Mouse (Mus musculus) inflammation-experienced regulatory T-cells, adult 6 months (primary cell): ENCODE measurements around the gene Slc22a23. TPM values are rescaled to one million over a fixed set of nuclear protein-coding genes. Genes with fewer than 3 reads are reported as not detected.
A peak's percentile ranks its signal among the peaks of the same experiment; 100 is the strongest.

ENCODE experiments used
- ATAC-seq: one replicate; pipeline ENCODE4 v1.8.0; 2017
- polyA plus RNA-seq, 3 experiments: library from polyadenylated mRNA; unstranded; fragments of 100-300 nt; shearing (Covaris generic); gene quantifications; one replicate each; pipeline ENCODE4 v1.2.1; 2017

Gene Slc22a23
- polyA plus RNA-seq, 3 experiments from 2014 or later: 0.25 to 0.51 (median 0.35) TPM

GRCm38 (mm10) chr13:34131011-34131707 is 213.8 kb downstream of the Slc22a23 start:
- ATAC-seq: peak; percentile 60

DNA sequence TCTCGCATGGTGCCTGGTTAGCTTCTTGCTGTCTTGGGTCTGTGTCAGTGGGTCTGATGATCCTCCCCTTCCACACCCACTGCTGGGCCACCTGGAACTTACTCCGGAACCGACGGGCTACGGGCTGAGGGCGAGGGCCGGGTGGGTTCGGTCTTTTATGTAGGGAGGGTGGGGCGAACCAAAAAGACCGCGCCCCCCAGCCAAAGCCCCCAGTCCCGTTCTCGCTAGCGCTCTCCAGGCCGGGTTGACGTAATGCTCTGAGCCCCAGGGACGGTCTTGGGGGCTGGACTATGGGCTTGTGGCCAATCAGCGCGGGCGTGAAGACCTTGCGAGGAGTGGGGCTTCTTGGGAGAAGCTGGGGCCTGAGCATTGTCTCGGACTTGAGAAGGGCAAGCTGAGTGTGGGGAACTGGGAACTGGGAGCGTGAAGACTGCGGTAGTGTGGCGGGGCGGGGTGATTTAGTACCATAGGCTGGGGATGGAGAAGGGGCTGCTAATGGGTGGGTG is 214.7 kb downstream of the Slc22a23 start, which contains the start of gene Tubb2b:
Gene Tubb2b, minus strand, starts transcription at position 241 of the 506 bp plus-strand sequence.
- peak; percentile 29 for ATAC-seq

DNA sequence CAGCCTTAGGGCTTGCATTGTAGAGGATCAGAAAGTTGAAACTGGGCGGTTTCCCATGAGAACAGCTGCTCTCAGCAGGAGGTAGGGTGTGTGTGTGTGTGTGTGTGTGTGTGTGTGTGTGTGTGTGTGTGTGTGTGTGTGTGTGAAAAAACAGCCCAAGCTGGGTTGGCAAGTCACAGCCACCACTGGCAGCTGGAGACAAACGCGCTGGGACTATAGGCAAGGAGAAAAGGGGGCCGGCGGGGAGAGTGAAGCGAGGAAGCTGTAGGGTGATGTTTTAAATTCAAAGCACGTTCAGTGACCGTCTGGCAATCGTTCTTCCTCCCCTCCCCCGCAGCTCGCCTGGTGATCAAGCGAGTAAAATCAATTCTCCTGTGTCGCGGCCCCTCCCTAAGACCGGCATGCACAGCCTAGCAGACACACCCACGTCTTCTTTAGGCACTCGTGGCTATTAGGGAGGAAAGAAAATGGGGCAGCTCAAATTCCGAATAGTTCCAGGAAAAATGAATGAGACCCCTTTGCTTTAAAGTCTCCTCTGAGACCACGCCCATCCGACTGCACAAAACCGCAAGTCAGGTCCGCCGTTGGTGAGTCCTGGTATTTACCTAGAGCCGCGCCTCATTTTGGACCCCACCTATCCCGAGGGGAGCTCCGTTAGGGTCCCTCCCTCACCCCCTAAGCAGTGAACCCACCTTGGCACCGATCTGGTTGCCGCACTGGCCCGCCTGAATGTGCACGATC is 215.3 kb downstream of the Slc22a23 start:
- peak; percentile 35 for ATAC-seq

Other genes starting within 250 kb of the Slc22a23 start
- 1 to 10 TPM in 2 of 3 experiments, not detected in 1; 1.7 to 2.0 TPM for gene Tubb2b, start 214.7 kb downstream of the Slc22a23 start, polyA plus RNA-seq
- 10 to 100 TPM; 42.5 to 48.6 (median 45.6) TPM for gene Psmg4, start 182.2 kb downstream of the Slc22a23 start, polyA plus RNA-seq